Mouse (Mus musculus): Measurements from ENCODE around the gene Pdxdc1. TPM values are rescaled to one million over a fixed set of nuclear protein-coding genes. Genes with fewer than 3 reads are reported as not detected.

The Pdxdc1 gene
- polyA plus RNA-seq (2014; fragmentation: Illumina TruSeq; extraction: RNeasy Lipid Tissue Mini Kit (QIAGEN cat#74804); ENCODE audit: low read depth, low replicate concordance): 286 TPM

GRCm38 (mm10) chr16:13902888-13903483 is at the start of gene Pdxdc1, which contains the start of gene Mpv17l:
Gene Pdxdc1, minus strand, starts transcription at chr16:13903131.
Gene Mpv17l, plus strand, starts transcription at chr16:13903161.

GRCm38 (mm10) chr16:13818560-13819393 is 84.2 kb downstream of the Pdxdc1 start, which contains the start of gene Ntan1:
Gene Ntan1, plus strand, starts transcription at chr16:13818845.

Other genes with a start within 250 kb of the Pdxdc1 start
- 20.8 TPM for gene Parn, start 235.0 kb downstream of the Pdxdc1 start, polyA plus RNA-seq (2014; fragmentation: Illumina TruSeq; extraction: RNeasy Lipid Tissue Mini Kit (QIAGEN cat#74804); ENCODE audit: low read depth, low replicate concordance)
- gene Bfar, start 231.3 kb downstream of the Pdxdc1 start, polyA plus RNA-seq (2014; fragmentation: Illumina TruSeq; extraction: RNeasy Lipid Tissue Mini Kit (QIAGEN cat#74804); ENCODE audit: low read depth, low replicate concordance): 16.4 TPM
- gene 3110001I22Rik, start 231.2 kb downstream of the Pdxdc1 start, polyA plus RNA-seq (2014; fragmentation: Illumina TruSeq; extraction: RNeasy Lipid Tissue Mini Kit (QIAGEN cat#74804); ENCODE audit: low read depth, low replicate concordance): 6.8 TPM
- gene Pla2g10, start 172.1 kb downstream of the Pdxdc1 start, polyA plus RNA-seq (2014; fragmentation: Illumina TruSeq; extraction: RNeasy Lipid Tissue Mini Kit (QIAGEN cat#74804); ENCODE audit: low read depth, low replicate concordance): 19.7 TPM
- gene Rrn3, start 122.4 kb downstream of the Pdxdc1 start, polyA plus RNA-seq (2014; fragmentation: Illumina TruSeq; extraction: RNeasy Lipid Tissue Mini Kit (QIAGEN cat#74804); ENCODE audit: low read depth, low replicate concordance): 21.7 TPM
- 60.4 TPM for gene Ntan1, start 84.3 kb downstream of the Pdxdc1 start, polyA plus RNA-seq (2014; fragmentation: Illumina TruSeq; extraction: RNeasy Lipid Tissue Mini Kit (QIAGEN cat#74804); ENCODE audit: low read depth, low replicate concordance)
- gene Mpv17l, start within 50 bp of the Pdxdc1 start, polyA plus RNA-seq (2014; fragmentation: Illumina TruSeq; extraction: RNeasy Lipid Tissue Mini Kit (QIAGEN cat#74804); ENCODE audit: low read depth, low replicate concordance): 4.1 TPM
- 6.0 TPM for gene 2900011O08Rik, start 83.5 kb upstream of the Pdxdc1 start, polyA plus RNA-seq (2014; fragmentation: Illumina TruSeq; extraction: RNeasy Lipid Tissue Mini Kit (QIAGEN cat#74804); ENCODE audit: low read depth, low replicate concordance)
- gene Ifitm7, start 83.8 kb upstream of the Pdxdc1 start, polyA plus RNA-seq (2014; fragmentation: Illumina TruSeq; extraction: RNeasy Lipid Tissue Mini Kit (QIAGEN cat#74804); ENCODE audit: low read depth, low replicate concordance): 20.7 TPM

All from testis, adult 10 weeks (tissue).